Mouse (Mus musculus): ENCODE results near the gene Spock1.

DNA sequence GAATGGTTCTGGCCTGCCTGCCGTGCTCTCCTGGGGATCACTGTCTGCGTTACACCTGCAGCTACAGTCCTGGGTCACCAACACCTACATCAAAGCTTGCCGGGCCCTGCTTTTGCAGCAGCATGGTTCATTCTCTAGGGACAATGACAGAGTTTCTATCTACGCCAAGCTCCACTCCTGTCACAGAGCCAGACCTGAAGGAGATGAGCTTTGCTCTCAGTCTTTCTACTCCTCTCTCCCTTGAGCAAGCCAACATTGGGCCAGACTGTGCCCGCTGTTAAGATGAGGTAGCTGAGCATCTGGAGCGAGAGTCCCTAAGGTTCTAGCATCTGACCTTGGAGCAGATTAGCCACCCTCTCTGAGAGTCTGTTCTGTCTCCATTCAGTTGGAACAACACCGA, 95.5 kb downstream of the Spock1 start:
- no peak for TF ChIP-seq POLR2A (IDR thresholded peaks at IDR 0.05; ENCODE audit: borderline replicate concordance, extremely low read depth, low read depth, low read length)
- no peak for TF ChIP-seq CTCF (IDR thresholded peaks at IDR 0.05; ENCODE audit: insufficient read depth, low read length)

Measured in lung, adult 2 months (tissue).